In genomic region chr8:67278759-67279158, GRCm38 (mm10) we compare ENCODE assay signal across 19 mouse cellular contexts.
A peak's percentile ranks its signal among the peaks of the same experiment; 100 is the strongest.
DNase-seq lines count a peak whose midpoint lies in the region; ATAC-seq lines count a peak whose summit lies in the region.
"Had no signal": no experiment of that assay in that cellular context is flagged by ENCODE, and none has a peak within 500 bp of the region (broad histone marks: within the 10 kb centered on the region; RNA-seq: fewer than 3 reads in every experiment).

No protein-coding gene starts in this region.

- intact Hi-C loops in left cerebral cortex, postnatal 14 days (cut with DNase I), result no loop called here

- ATAC-seq in frontal cortex, adult (ENCODE audit: low TSS enrichment), result no peak
- ATAC-seq: activated CD4-positive, CD25-positive, alpha-beta regulatory T cell, adult 4 months; forebrain, embryonic 15.5 days; hindbrain, embryonic 16.5 days; intestine, embryonic 15.5 days had no signal

- peak; percentile 1 to 2 for DNase-seq in frontal cortex, postnatal 36 days (ENCODE audit: low spot score in 2 of 2)
- DNase-seq in left cerebral cortex, adult 18-20 months (ENCODE audit: low spot score in 2 of 2), result peak; percentile 5 to 8
- no peak for DNase-seq in left cerebral cortex, postnatal 14 days (ENCODE audit: low spot score in 2 of 2)
- peak; percentile 33 for DNase-seq in 3T3-L1 (ENCODE audit: low read depth, low spot score)
- peak; percentile 6 for DNase-seq in brain, adult 2 months (ENCODE audit: low read depth, low spot score)
- DNase-seq: adrenal gland, postnatal 10 days; cerebellum, adult 18-20 months; cerebellum, adult 9-10 months; gastrocnemius, adult 2 months; gastrocnemius, postnatal 14 days; heart, adult 18-20 months; heart, postnatal 10 days; heart, postnatal 36 days; kidney, adult 11 months had no signal

Comparison
In these comparisons a context has a peak if more than half of its experiments do, and no peak if none do; other contexts are left out.
1. DNase-seq: peak in frontal cortex, postnatal 36 days (2 of 2), left cerebral cortex, adult 18-20 months (2 of 2), 3T3-L1 (single experiment) and brain, adult 2 months (single experiment); none in left cerebral cortex, postnatal 14 days (0 of 2).